Mouse (Mus musculus) left cerebral cortex, adult 18-20 months (tissue): Measurements from ENCODE around the gene Igsf11. TPM values are rescaled to one million over a fixed set of nuclear protein-coding genes. Genes with fewer than 3 reads are reported as not detected.
"Not testable (repeated sequence)": the region's sequence is repeated elsewhere in the genome, so short reads cannot be mapped to it uniquely, and the experiment has no call there.

Experiments used
- DNase-seq, 2 experiments: peaks; one replicate each; pipeline ENCODE4 v3.0.0; 2021 to 2022; ENCODE audit warnings: low spot score in 2 of 2, mixed read lengths in 1 of 2
- total RNA-seq, 2 experiments: library from RNA; stranded (reverse); gene quantifications; 2 replicates each; pipeline ENCODE4 v1.2.3; 2021

The Igsf11 gene
- total RNA-seq, 2 experiments from 2014 or later = 39.0 to 41.5 TPM

DNA sequence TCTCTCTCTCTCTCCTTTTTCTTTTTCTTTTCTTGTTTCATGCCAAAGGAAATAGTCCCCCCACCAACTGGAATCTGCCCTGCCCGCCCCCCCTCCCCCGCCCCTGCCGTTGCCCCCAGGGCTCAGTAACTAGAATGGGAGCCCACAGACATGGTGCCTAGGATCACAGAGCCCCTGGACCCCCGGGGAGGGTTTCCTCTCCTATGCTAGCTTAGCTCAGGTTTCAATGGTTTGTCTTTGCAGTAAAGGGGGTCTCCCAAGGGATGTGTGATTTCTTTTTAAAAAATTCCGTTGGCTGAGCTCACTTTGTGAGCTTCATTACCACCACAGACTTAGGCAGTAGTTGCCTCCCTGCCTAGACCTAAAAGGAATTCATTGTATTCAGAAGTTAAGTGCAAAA, 89.6 kb downstream of the Igsf11 start:
- no peak for DNase-seq

DNA sequence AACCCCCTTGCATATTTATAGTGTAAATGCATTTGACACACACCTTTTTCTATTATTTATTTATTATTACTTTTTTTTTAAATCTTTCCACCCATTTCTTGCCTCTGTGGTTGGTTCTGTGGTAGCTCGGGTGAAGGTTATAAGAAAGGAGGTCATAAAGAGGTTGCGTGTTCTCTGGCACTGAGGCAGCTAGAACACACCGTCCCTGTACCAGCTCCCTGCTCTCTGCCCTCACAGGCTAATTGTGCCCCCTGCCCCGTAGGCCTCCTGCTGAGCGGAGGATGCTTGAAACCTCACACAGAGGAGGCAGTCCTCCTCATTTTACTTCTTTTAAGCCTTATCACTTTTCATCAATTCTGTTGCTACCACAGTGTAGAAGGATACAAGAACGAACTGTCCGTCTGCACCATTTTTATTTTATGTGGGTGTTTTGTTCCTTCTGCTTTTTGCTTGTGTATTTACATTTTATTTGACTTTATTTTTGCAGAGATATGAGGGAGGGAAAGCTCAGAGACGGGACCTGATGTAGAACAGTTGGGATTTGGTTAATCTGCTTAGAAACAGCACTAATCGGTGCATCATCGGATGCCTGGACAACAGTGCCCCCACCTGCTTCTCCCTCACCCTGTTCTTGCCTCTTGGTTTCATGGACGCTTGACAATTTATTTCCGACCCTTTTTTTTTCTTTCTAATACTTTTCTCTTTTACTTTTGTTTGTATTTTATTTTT, 90.2 kb downstream of the Igsf11 start:
- DNase-seq = no peak

DNA sequence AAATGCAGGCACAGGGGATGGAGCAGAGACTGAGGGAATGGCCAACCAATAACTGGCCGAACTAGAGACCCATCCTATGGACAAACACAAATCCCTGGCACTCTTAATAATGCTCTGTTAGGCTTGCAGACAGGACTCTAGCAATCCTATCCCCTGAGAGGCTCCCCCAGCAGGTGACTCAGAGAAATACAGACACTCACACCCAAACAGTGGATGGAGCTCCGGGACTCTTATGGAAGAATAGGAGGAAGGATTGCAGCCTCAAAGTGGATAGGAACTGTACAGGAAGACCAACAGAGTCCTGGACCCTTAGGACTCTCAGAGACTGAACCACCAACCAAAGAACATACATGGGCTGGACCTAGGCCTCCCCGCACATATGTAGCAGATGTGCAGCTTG, 91.4 kb downstream of the Igsf11 start:
- not testable (repeated sequence) for DNase-seq

DNA sequence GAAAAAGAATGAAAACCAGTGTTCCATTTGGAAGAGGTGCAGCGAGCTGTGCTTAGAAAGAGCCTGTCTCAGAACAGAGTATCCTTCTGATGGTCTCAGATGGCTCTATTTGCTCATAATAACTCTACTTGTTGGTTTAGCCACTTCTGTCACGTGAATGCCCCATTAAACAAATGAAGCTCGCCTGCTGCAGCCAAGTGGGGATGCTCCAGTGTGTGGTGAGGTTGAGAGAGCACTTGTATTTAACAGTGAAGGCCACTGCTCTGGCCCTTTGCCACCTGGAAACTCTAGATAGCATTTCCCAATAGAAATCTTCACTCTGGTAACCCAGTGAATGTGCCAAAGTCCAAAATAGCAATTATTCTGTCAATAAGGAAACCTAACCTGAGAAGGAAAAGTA, 92.9 kb downstream of the Igsf11 start:
- no peak for DNase-seq

DNA sequence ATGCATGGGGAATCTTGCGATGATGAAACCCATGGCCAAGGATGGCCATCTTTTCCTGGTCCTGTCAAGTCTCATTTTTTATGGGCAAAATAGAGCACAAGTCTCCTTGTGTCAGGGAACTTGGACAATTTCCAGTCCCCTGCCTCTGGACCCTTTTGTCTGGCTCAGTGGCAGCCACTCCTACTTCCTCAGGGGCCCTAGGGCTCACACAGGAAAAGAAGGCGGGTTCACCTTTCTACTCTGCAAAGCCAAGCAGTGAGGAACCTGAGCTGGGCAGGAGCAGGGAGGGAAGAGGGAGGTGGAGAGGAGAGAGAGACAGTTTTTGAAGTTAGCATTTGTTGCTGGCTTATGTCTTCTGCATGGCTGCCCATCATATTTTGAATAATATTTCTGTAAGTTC, 93.9 kb downstream of the Igsf11 start:
- DNase-seq = no peak

DNA sequence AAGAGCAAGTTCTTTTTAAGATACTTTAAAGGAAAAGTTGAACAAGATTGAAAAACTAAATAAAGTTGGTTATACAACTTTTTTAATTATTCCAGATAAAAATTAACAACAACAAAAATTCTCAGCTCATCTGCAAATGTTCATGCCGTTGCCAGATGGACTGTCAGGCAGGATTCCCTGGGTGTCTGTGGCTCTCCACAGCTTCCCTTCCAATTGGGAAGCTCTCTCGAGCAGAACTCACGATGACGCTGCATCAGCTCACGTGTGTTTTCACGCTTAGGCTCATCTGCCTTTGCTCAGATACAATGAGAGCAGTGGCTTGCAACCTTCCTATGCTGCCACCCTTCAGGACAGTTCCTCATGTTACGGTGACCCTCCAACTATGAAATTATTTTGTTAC, 101.2 kb downstream of the Igsf11 start:
- DNase-seq = no peak

DNA sequence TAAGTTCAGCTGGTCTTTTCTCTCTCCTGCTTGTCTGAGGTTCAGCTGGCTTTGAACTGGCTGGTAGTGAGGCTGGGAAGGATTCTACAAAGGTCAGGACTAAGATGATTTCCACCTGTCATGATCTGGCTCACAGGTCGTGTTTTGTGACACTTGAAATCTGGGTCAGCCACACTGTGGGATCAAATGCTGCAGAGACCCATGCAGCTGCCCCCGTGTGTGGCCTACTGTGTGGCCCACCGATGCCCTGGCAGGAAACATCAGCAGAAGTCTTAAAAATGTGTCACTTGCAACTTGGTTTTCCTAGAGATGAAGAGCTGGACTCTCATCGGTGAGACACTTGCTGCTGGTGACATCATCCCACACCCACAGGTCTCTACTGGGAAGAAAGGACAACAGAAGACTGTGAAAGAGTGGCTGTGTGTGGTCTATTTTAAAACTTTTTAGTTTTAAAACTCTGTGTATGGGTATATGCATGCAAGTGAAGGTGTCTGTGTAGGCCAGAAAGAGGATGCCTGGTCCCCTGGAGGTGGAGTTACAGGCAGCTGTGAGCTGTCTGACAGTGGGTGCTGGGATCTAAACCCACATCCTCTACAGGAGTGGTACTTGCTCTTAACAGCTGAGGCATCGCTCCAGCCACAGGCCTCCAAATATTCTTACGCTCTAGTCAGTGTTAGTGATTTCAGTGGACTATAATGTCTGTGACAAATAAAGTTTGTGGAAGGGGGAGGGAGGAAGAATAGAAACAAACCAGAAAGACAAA, 106.2 kb downstream of the Igsf11 start:
- DNase-seq = peak in 1 of 2 experiments; percentile 29

DNA sequence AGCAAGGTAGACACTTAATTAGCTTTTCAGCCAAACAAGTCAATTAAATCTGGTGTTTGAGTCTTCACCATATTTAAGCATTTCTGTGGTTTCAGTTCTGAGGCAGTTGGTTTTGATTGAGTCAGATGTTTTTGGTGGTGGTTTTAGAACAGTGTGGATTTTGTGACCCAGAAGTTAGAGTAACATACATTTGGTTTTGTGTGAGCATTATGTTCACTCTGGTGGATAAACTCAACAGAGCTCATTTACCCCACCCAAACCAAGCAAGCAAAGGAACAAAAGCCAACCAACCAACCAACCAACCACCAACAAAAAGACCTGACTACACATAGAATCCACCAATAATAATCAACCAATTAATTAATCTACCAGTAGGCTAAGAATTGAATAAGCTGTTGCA, 106.8 kb downstream of the Igsf11 start:
- DNase-seq = no peak

DNA sequence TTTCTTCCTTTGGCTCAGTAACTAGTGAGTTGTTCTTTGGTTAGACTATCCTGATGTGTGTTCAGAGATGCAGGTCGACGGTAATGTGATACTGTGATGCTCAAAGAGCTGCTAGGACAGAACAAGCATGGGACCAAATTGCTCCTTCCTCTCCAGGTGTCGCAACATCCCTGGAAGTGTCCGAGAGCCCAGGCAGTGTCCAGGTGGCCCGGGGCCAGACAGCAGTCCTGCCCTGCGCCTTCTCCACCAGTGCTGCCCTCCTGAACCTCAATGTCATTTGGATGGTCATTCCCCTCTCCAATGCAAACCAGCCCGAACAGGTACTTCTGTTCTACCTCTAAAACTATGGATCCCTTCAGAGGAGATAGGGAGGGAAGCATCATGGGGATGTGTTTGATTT, 114.5 kb downstream of the Igsf11 start:
- DNase-seq = no peak

DNA sequence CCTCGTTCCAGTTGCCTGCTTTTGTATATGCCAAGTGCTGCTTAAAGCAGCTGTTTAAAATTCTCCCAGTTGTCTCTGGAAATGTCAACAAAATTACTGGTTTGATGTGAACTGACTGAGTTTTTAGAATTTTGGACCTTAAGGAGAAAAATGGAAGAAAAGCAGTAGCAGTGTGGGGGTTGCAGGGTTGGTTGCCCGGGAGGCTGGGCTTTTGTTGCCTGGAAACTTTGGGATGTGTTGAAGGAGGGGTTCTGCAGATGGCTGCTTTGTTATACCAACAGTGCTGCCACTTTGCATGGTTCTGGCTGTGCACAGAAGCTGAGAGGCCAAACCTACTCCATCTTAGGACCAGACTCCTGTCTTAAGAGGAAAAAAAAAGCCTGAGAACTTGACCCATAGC, 127.0 kb downstream of the Igsf11 start:
- no peak for DNase-seq

DNA sequence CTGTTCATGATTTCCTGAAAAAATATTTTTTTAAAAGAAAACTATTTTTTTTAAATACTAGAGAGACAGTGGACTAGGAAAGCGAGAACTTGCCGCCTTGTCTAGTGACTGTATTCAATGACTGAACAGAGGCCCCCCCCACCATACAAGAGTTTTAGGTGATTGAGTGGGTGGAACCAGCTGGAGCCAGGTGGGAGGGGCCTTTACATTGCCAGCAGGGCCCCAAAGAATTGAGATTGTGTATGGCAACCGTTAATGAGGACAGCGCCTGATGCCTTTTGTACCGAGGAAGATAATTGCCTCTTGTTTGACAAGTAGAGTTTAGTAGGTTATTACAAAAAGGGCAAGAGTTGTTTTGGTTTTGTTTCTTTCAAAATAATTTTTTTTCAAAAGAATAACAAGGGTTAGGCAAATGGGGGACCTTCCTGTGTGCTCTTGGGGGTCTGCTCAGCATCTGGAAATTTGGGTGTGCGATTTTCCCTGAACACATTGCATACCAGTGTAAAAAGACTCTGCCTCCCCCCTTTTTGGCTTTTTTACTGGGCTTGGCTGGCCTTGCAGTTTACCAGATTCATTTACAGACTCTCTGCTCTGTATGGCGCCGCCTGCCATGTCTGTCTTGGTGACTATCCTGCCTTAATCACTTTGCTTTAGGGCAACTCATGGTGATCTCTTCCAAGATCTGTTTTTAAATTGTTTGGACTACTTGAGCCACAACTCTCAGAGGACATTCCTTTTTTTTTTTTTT, 133.7 kb downstream of the Igsf11 start:
- DNase-seq = no peak

DNA sequence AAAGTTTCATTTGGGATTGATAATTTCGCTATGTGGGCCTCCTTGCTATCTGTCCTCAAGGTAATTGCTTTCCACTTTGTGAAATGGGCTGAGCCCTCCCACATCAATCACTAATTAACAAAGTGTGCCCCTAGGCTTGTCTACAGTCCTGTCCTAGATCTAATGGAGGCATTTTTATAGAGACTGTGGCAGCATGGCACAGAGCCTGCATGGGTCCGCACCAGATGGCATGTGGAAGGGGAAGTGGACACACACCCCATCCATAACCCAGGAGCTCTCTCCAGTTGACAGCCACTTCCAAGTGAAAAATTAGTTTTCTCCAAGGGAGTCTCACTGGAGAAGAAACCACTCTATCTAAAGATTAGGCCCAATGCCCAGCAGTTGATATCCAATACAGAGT, 138.9 kb downstream of the Igsf11 start:
- DNase-seq = no peak

DNA sequence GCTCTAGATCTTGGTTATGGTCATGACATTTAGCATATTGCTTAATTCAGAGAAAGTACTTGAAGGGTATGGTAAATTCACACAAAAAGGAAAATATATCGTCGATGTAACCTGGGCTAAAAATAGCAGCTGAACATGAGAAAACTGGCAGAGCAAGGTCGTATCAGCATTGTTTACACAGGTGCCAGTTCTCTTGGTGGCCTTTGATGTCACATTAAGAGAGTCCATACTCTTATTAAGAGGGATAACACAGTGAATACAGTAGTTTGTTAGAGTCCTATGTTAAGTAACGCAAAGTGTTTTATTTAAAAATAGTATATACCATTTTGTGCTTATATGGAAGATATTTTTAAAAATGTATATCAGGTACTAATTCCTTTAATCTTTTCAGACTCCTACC, 144.8 kb downstream of the Igsf11 start:
- no peak for DNase-seq

DNA sequence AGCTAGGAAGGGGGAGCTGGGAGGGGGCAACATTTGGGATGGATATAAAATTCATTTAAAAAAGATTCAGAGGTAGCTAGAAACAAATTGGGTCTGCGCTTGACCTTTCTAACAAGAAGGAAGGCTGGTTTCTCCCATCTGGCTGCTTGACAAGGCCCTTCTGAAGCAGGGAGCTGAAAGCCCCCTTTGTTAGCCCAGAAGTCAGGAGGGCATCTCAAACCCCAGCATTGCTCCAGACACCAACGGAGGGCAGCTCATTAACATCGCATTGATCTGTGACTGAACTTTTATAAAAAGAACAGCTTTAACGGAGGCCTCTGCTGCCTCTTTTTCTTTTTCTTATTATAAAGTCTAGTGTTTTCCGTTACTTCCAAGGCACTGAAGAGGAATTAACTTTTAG, 151.9 kb downstream of the Igsf11 start:
- DNase-seq = no peak

DNA sequence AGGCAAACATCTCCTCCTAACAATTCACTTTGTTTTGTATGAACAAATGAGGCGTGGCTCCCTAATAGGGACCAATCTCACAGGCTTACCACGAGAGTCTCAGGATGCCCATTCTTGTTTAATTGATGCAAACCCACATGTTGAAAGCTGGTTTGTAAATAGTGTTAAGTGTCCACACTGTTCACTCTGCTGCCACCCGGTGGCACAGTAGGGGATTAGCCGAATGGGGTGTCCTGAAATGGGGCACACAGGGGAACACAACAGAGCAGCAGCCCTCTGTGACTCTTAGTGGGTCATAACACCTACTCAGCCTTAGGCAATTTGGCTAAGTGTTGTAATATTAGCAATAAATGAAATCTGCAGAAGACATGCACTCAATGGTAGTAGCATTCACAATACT, 156.4 kb downstream of the Igsf11 start:
- DNase-seq = peak; percentile 68 to 72

DNA sequence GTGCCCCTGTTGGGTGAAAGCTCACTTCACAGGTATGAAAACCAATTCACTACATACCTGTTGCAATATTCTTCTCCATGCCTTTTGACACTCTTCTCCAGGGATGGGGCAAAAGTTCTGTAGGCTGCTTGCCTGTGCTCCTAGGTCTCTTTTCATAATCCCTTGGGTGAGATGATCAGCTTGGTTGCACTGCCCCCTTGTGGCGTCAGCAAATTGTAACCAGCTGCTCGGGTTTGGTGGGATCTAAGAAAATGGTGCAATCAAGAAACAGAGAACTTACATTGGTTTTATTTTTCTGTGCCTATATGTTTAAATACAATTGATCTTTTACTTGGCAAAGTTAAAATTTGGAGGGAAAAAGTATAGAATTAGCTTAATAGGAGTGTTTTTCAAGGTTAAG, 160.5 kb downstream of the Igsf11 start:
- peak; percentile 85 to 91 for DNase-seq

DNA sequence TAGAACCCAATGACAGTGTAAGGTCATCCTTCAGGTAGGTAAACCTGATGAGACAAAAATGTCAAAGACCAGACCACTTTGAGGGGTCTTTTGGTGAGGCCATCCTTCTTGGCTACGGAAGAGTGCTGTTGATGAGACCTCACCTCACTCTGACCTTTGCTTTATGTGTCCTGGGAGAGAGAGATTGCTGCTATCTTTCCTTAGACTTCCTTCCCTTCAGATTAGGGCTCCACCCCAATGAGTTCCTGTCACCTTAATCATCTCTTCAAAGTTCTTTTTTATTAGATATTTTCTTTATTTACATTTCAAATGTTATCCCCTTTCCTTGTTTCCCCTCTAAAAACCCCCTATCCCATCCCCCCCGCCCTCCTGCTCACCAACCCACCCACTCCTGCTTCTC, 161.3 kb downstream of the Igsf11 start:
- no peak for DNase-seq

DNA sequence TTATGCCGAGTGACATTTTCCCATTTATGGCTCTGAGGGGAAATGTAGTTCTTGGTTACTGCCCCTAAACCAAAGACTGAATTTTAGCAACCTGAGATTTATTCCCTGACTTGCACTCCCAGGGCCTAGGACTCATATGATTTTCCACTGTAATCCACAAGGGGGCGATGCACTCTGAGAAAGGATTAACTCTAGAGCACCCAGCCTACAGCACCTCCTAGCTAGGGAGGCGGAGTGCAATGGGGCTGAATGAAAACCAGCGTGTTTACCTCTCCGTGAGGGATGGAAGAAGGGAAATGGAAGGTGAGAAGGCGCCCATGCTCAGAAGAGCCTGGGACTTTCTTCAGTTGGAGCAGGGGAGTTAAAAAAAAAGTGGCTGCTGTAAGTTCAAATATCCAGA, 163.6 kb downstream of the Igsf11 start:
- DNase-seq = peak; percentile 59 to 66

DNA sequence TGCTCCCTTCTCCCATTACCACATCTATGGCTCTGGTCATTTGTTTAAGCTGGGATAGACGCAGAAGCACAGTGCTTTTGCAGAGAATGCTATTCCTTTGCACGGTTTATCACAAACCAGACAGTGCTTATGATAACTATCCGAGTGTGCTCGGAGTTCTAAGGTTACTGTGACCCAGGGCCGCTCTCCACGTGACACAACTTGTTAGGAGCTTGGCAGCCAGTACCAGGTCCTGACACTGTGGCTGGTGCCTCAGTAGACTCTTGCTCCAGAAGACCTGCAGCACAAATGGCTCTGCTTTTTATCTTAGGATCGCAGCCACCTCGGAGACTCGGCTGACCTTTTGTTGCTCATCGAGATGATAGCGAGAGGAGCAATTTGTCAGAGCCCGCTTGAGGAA, 164.5 kb downstream of the Igsf11 start:
- no peak for DNase-seq

DNA sequence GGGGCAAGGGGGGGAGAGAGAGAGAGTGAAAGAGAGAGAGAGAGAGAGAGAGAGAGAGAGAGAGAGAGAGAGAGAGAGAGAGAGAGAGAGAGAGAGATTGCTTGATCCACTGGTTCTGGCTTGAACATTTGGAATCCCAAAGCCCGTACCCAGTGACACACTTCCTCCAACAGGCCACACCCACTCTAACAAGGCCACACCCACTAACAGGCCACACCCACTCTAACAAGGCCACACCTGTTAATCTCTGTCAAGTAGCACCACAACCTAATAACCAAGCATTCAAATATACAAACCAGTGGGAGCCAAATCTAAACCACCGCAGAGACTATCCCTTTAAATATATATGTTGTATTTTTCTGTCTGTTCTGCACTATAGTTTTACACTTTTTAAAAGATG, 166.4 kb downstream of the Igsf11 start:
- DNase-seq = no peak

DNA sequence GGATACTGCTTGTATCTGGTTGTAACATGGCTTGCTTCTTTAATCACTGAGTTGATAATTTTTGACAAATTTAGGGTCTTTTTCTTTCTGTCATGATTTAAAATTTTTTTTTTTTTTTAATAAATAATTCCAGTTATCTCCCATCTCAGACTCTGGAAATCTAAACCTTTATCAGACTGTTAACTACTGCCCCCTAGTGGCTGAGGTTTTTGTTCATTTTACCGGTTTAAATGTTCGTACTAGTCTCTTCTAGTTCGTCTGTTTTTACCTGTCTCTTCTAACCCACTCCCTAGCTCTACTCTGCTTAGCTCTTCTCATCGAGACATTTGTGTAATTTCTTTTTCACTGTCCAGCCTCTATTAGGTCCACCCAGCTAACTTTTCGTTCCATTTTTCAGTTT, 170.1 kb downstream of the Igsf11 start:
- DNase-seq = peak in 1 of 2 experiments; percentile 48

DNA sequence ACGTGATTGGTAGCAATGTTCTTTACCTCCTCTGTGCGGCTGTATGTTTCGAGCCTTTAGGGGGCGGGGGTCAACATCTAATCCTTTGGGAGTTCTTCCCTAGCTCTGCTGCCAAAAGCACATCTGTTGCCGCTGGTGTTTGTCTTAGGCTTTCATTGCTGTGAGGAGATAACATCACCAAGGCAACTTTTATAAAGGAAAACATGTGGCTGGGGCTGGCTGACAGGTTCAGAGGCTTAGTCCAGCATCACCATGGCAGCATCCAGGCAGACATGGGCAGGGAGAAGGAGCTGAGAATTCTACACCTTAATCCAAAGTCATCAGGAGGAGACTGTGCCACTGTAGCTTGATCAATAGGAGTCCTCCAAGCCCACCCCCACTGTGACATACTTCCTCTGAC, 173.1 kb downstream of the Igsf11 start:
- no peak for DNase-seq
